Mouse (Mus musculus) thymus, adult 2 months (tissue): ENCODE results near the gene Mapkapk2.

Experiments
- CTCF ChIP-seq: fragments of 200-500 bp; IDR thresholded peaks from 2 replicates; pipeline ENCODE4 v1.5.1; 2012; ENCODE audit warnings: mild to moderate bottlenecking, control low read depth, low read length, moderate library complexity, borderline replicate concordance; ENCODE audit not compliant: control insufficient read depth, poor library complexity, insufficient read depth; ENCODE audit errors: extremely low read depth
- POLR2A ChIP-seq: fragments of 200-500 bp; IDR thresholded peaks from 2 replicates; pipeline ENCODE4 v1.6.1; 2012; ENCODE audit warnings: mild to moderate bottlenecking, low read length, control low read depth, moderate library complexity; ENCODE audit not compliant: control insufficient read depth, poor library complexity, insufficient read depth; ENCODE audit errors: extremely low read depth

GRCm38 (mm10) chr1:131075098-131075791 is 22.4 kb downstream of the Mapkapk2 start:
- TF ChIP-seq POLR2A: no peak
- no peak for TF ChIP-seq CTCF
